Mouse (Mus musculus) stomach, embryonic 15.5 days (tissue): ENCODE measurements around the gene Idi2. TPM values are rescaled to one million over a fixed set of nuclear protein-coding genes. Genes with fewer than 3 reads are reported as not detected.
"Not testable (repeated sequence)": the region's sequence is repeated elsewhere in the genome, so short reads cannot be mapped to it uniquely, and the experiment has no call there.

Experiments used
- ATAC-seq: fragments of 200-750 bp; cut with Nextera tagmentation; 2 replicates; pipeline ENCODE4 v1.8.0; 2017; ENCODE audit warnings: low read depth, moderate number of reproducible peaks, moderate TSS enrichment; ENCODE audit not compliant: insufficient read depth, low FRiP score
- H3K27ac ChIP-seq: fragments of 300-500 bp; sonication (generic); 2 replicates; pipeline ENCODE4 v1.5.1; 2015; ENCODE audit warnings: mild to moderate bottlenecking, inconsistent platforms
- H3K27me3 ChIP-seq: fragments of 300-500 bp; sonication (generic); replicated peaks from 2 replicates; pipeline ENCODE4 v1.6.1; 2015; ENCODE audit warnings: inconsistent platforms
- H3K36me3 ChIP-seq: fragments of 300-500 bp; sonication (generic); 2 replicates; pipeline ENCODE4 v1.6.1; 2015; ENCODE audit warnings: inconsistent platforms
- H3K4me1 ChIP-seq: fragments of 300-500 bp; sonication (generic); 2 replicates; pipeline ENCODE4 v1.6.1; 2015; ENCODE audit warnings: inconsistent platforms
- H3K4me2 ChIP-seq: fragments of 300-500 bp; sonication (generic); 2 replicates; pipeline ENCODE4 v1.6.1; 2015; ENCODE audit warnings: mild to moderate bottlenecking, inconsistent platforms
- H3K4me3 ChIP-seq: fragments of 300-500 bp; sonication (generic); replicated peaks from 2 replicates; pipeline ENCODE4 v1.5.1; 2015; ENCODE audit warnings: inconsistent platforms
- H3K9ac ChIP-seq: fragments of 300-500 bp; sonication (generic); 2 replicates; pipeline ENCODE4 v1.6.1; 2015; ENCODE audit warnings: inconsistent platforms
- H3K9me3 ChIP-seq: fragments of 300-500 bp; sonication (generic); 2 replicates; pipeline ENCODE4 v1.6.1; 2016; ENCODE audit warnings: inconsistent platforms
- WGBS: fragments of 180-500 bp; shearing (Covaris S2); methylation state at CpG from one replicate; pipeline ENCODE4 v1.1.7; 2015; 5-methylcytosine and 5-hydroxymethylcytosine counted together
- polyA plus RNA-seq: library from polyadenylated mRNA; unstranded; fragments of >200 nt; fragmentation: Nextera tagmentation; extraction: Ambion mirVana; gene quantifications from 2 replicates; pipeline ENCODE4 v1.2.1, GENCODE M21; 2015

Gene Idi2
- polyA plus RNA-seq, 1 experiment from 2014 or later = not detected

DNA sequence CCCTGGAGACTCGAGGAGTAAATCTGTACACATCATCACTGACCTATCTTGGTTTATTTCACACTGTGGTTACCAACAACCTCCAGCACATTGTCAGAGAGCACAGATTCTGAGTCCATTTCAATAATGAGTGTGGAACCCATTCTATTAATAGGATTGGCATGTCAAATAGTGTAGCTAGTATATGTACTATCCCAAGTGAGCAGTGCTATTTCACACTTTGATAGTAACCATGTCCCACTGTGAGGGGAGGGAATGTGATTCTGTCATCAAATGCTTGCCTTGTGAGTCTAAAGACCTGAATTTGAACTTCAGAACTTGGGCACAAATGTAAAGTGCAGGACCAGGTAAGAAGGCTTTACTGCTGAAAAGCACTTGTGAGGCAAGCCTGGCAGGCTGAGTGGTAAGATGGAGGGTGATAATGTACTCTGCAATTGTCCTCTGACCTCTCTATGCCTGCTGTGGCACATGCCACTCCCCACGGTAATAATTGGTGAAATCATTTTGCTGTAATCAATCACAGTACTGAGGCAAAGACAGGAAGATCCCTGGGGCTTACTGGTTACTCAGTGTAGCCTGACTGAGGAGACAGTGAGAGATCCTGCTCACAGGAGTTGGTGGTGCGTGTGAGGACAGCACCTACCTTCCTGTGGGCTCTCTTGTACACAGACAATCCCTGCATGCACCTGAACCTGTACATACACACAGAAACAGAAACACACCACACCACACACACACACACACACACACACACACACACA, 8.6 kb downstream of the Idi2 start:
- H3K9me3 ChIP-seq, H3K27me3 ChIP-seq, H3K4me2 ChIP-seq, H3K9ac ChIP-seq, H3K27ac ChIP-seq, H3K36me3 ChIP-seq, H3K4me3 ChIP-seq, H3K4me1 ChIP-seq: not testable (repeated sequence)
- ATAC-seq = 0 out of 2 replicates have a peak, but pooled peaks have one; percentile 27
- WGBS = 56% methylated on average over 3 of the region's 3 CpGs

DNA sequence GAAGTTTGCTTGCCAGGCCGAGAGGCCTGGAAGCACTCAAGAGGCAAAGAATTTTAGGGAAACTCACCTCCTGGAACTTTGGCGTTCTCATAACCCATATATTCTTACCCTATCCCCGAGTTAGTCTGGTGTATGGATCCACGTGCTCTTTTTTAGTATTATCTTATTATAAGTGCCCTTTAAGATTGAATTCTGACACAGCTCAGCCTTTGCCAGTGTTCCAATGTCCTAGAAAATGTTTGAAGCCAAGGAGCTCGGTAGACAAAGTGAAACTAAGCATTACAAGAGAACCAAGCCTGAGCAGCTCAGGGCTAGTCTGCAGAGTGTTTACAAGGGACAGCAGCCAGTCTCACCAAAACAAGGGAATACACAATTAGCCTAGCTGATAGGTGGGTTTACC, 9.6 kb downstream of the Idi2 start:
- not testable (repeated sequence) for ATAC-seq, H3K9me3 ChIP-seq, H3K27me3 ChIP-seq, H3K36me3 ChIP-seq, H3K9ac ChIP-seq, H3K4me3 ChIP-seq, H3K4me2 ChIP-seq, H3K4me1 ChIP-seq, H3K27ac ChIP-seq
- 32% methylated on average over 5 of the region's 5 CpGs for WGBS

DNA sequence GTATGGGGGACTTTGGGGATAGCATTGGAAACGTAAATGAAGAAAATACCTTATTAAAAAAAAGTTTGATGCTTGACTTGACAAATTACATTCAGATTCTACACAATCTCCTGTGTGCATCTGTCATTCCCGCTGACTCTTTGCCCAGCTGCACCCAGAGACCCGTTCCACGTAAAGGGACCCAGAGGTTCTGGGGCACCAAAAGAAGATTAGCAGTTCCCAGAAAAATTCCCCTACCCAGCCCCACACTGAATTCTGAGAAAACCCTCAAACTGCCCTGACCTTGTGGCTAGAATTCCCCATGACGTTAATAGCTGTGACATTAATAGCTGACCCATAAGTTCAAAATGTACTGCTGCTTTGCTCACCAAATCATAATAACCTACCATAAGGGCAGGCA, 12.6 kb downstream of the Idi2 start:
- 84% methylated on average over 5 of the region's 5 CpGs for WGBS
- Histone ChIP-seq H3K4me3 (no peak overlapping the region), H3K27me3 (no peaks in the 10 kb centered on the region), H3K4me1 (no peaks in the 10 kb centered on the region), H3K9me3 (no peaks in the 10 kb centered on the region), H3K4me2 (no peak overlapping the region), H3K36me3 (0 out of 2 replicates have a peak, but pooled peaks cover 4% of the 10 kb centered on the region), H3K27ac (no peak overlapping the region), H3K9ac (no peak overlapping the region)
- no peak for ATAC-seq

DNA sequence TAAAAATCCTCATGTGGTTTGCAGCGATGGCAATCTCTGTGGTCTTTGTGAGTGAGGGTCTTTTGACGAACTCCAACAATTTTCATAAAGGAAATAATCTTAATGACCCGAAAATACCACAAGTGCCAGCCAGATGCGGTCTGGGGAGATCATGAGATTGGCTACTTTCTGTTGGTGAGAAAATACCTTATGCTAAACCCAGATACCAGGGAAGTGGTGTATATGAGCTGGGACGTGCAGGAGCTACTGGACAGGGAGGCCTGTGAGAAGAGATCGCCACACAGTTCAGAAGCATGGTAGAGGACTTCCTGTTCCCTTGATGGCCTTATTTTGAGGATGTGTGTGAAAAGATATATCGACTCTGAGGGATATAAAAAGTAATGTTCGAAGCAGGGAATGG, 15.1 kb downstream of the Idi2 start:
- Histone ChIP-seq H3K4me2 (no peak overlapping the region), H3K4me3 (no peak overlapping the region), H3K36me3 (peaks cover 4% of the 10 kb centered on the region; the same call in 1 of the 2 replicates), H3K27ac (no peak overlapping the region), H3K9ac (no peak overlapping the region), H3K4me1 (no peaks in the 10 kb centered on the region), H3K9me3 (no peaks in the 10 kb centered on the region), H3K27me3 (no peaks in the 10 kb centered on the region)
- ATAC-seq = no peak
- WGBS = 91% methylated on average over 8 of the region's 8 CpGs

DNA sequence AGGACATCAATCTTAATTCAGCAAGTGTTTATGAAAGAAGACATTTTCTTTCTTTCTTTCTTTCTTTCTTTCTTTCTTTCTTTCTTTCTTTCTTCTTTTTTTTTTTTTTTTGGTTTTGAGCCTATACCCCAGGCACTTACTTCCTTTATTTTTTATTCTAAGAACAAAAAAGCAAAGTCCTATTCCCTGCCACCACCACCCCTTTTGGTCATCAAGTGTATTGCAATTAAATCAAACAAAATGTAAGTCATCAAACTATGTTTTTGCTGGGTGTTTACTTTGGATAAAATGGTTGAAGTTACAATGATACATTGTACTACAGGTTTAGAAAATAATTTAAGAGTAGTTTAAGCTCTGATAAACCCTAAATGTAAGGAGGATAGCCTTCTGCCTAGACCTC, 19.7 kb downstream of the Idi2 start:
- Histone ChIP-seq H3K9me3 (no peaks in the 10 kb centered on the region), H3K36me3 (peaks cover 33% of the 10 kb centered on the region), H3K4me3 (no peak overlapping the region), H3K4me1 (no peaks in the 10 kb centered on the region), H3K4me2 (no peak overlapping the region), H3K9ac (no peak overlapping the region), H3K27ac (no peak overlapping the region), H3K27me3 (no peaks in the 10 kb centered on the region)
- no peak for ATAC-seq

DNA sequence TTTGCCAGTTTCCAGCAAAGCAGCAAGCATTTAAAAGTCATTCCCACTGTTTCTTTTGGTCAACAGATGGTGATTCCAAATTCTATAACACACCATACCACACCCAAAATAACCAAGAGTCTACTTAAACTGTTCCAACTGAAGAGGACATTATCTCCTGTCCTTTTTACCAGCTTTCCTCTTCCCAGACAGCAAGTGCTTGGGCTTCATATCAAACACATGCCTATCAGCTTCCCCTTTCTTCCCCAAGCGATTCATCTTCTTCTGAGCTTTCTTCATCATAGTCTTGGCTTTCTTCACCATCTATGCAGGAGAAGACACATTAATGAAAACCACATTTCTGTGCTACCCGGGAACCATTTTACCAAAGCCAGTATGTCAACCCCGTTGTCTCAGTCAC, 20.3 kb downstream of the Idi2 start:
- peaks cover 36% of the 10 kb centered on the region for H3K36me3 ChIP-seq
- H3K4me2 ChIP-seq = no peak overlapping the region
- no peak for ATAC-seq
- H3K27me3 ChIP-seq = no peaks in the 10 kb centered on the region
- WGBS = 90% methylated on average over 3 of the region's 3 CpGs
- H3K4me3 ChIP-seq = no peak overlapping the region
- no peak overlapping the region for H3K27ac ChIP-seq
- H3K4me1 ChIP-seq = no peaks in the 10 kb centered on the region
- H3K9me3 ChIP-seq = no peaks in the 10 kb centered on the region
- H3K9ac ChIP-seq = no peak overlapping the region

DNA sequence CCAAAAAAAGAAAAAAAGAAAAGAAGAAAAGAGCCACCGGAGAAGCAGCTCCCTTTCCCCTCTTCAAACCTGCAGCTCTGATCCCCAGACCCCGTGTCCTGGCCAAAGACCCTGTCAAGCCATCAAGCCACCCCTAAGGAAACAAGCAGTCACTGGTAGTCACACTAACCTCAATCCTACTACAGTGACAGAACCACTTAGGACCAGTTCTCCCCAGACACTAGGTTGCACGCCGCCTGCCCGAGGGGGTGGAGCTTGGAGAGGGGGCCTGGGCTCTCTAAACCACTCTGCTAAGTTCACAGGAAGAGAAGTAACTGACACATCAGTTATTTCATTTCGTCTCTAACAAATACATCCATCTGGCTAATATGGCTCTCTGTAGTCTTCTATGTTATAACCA, 39.6 kb downstream of the Idi2 start:
- Histone ChIP-seq H3K9ac (no peak overlapping the region), H3K27me3 (no peaks in the 10 kb centered on the region), H3K9me3 (no peaks in the 10 kb centered on the region), H3K36me3 (peaks cover 16% of the 10 kb centered on the region), H3K4me3 (no peak overlapping the region), H3K4me2 (no peak overlapping the region), H3K27ac (no peak overlapping the region), H3K4me1 (peaks cover 13% of the 10 kb centered on the region)
- no peak for ATAC-seq
- WGBS = 90% methylated on average over 6 of the region's 6 CpGs

DNA sequence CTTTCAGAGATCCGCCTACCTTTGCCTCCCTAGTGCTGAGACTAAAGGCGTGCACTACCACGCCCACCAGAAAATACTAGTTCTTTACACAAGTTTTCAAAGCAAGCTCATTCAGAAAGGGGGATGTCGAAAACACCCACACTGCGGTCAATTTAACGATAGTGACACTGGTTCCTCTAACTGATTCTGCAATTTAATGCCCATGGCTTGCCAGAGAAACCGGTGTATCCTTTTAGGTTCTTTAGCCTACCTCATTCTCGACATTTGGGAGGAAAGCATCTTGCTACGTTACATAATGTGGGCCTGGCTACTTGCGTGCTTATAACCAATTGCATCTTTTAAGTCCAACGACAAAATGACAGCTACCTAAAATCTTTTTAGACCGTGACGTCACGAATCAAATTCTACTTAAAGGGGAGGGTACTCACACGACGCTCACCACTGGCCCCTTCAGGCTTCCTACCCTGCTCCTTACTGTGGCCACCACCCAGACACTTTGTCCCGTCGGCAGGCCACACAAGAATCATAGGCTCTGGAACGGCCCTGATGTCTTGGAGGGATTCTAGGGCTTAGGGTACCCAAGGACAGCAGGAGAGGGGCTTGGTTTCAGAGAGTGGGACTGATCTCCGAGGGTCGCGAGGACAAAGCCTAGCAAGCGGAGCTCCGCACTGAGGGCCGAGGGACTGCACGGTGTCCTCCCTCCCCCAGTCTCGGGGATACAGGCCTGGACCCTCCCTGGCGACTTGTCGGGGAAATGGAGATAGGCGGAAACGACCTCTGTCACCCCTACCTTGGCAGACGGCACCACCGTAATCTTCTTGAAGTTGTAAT, 42.7 kb downstream of the Idi2 start:
- Histone ChIP-seq H3K36me3 (peaks cover 6% of the 10 kb centered on the region; the same call in 1 of the 2 replicates), H3K27me3 (no peaks in the 10 kb centered on the region), H3K27ac (peak overlapping the region; percentile 38; the same call in 1 of the 2 replicates), H3K9ac (peak overlapping the region; percentile 60; the same call in 1 of the 2 replicates), H3K4me2 (peak overlapping the region; percentile 60), H3K4me1 (peaks cover 13% of the 10 kb centered on the region), H3K9me3 (no peaks in the 10 kb centered on the region), H3K4me3 (peak overlapping the region; percentile 69)
- 2% methylated on average over 33 of the region's 33 CpGs for WGBS
- peak; percentile 45 for ATAC-seq

DNA sequence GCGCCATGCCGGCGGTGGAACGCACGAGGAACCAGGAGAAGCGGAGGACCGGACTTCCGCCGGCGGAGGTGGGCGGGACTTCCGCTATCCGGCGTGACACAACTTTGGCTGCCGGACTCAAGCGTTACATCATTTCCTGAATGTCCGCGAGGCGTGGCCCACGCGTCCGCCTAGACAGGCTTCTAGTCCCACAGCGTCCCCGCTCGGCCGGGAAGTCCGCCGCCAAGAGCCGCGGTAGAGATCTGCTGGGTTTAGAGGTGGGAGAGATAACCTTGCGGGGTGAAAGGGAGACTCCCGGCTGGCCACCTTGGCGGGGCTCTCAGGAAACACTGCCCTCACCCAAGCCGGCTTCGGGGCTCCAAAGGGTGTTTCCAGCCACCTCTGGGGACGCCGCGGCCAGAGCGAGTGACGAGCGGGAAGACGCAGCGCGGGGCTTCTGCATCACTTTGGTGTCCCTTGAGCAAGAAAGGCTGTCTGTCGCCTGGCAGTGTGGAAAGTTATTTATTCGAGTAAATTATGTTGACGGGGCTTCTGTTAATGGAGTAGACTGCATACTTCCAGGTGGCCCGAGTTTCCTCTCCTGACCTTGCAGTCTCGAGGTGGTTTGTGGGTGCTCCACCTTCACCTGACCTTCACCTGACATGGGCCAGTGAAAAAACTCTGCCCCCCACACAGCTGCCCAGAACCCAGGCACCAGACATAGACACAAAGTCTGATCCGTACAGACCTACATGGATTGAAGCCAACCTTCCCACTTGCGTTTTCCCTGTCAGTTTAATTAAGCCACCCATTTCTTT, 43.5 kb downstream of the Idi2 start, which contains the start of gene Gtpbp4:
TSS of gene Gtpbp4 (minus strand) at position 94 of the 797 bp plus-strand sequence.
- H3K27me3 ChIP-seq = no peaks in the 10 kb centered on the region
- under 1% methylated on average over 51 of the region's 51 CpGs for WGBS

DNA sequence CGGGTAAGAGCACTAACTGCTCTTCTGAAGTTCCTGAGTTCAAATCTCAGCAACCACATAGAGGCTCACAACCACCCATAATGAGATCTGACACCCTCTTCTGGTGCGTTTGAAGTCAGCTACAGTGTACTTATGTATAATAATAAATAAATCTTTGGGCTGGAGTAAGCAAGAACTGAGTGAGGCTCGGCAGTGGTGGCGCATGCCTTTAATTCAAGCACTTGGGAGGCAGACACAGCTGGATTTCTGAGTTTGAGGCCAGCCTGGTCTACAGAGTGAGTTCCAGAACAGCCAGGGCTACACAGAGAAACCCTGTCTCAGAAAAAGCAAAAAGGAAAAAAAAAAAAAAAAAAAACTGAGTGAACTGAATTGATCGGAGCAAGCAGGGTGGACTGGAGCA, 44.6 kb downstream of the Idi2 start:
- H3K27ac ChIP-seq, H3K36me3 ChIP-seq, H3K27me3 ChIP-seq, H3K4me3 ChIP-seq, H3K9me3 ChIP-seq, H3K4me2 ChIP-seq, ATAC-seq, H3K9ac ChIP-seq: not testable (repeated sequence)
- 81% methylated on average over 5 of the region's 5 CpGs for WGBS
- H3K4me1 ChIP-seq = peaks cover 13% of the 10 kb centered on the region

More for the DNA sequence above, 43.5 kb downstream of the Idi2 start, which contains the start of gene Gtpbp4:
- H3K36me3 ChIP-seq = peaks cover under 1% of the 10 kb centered on the region; the same call in 1 of the 2 replicates
- peak within 1 kb of the TSS; percentile 88 for H3K9ac ChIP-seq
- H3K4me2 ChIP-seq = peak within 1 kb of the TSS; percentile 72
- peak within 1 kb of the TSS; percentile 69 for H3K4me3 ChIP-seq
- H3K4me1 ChIP-seq = peaks cover 13% of the 10 kb centered on the region
- H3K9me3 ChIP-seq = no peaks in the 10 kb centered on the region
- H3K27ac ChIP-seq = peak within 1 kb of the TSS; percentile 87
- peak; percentile 97 for ATAC-seq

DNA sequence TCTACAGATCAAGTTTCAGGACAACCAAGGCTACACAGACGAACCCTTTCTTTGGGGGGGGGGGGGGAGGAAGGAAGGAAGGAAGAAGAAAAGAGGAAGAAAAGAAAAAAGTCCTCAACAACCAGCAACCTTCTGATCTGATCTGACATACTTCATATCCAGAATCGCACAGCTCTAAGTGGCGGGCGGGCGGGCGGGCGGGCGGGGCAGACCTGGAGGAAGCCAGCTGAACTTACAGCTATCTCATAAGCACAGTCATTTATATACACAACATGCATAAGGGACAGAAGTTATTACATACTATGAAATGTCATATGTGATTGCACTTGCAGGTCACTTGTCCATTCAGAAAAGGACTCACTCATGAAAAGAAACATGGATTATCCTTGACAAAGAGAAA, 46.8 kb downstream of the Idi2 start:
- Histone ChIP-seq H3K27me3 (no peaks in the 10 kb centered on the region), H3K4me3 (no peak overlapping the region), H3K4me1 (peaks cover 10% of the 10 kb centered on the region), H3K9me3 (no peaks in the 10 kb centered on the region), H3K4me2 (no peak overlapping the region), H3K27ac (no peak overlapping the region), H3K36me3 (no peaks in the 10 kb centered on the region), H3K9ac (no peak overlapping the region)
- WGBS = 76% methylated on average over 8 of the region's 8 CpGs
- ATAC-seq = no peak
